Mouse (Mus musculus): ENCODE results near the gene Lrrc26.

Lrrc26 gene

DNA sequence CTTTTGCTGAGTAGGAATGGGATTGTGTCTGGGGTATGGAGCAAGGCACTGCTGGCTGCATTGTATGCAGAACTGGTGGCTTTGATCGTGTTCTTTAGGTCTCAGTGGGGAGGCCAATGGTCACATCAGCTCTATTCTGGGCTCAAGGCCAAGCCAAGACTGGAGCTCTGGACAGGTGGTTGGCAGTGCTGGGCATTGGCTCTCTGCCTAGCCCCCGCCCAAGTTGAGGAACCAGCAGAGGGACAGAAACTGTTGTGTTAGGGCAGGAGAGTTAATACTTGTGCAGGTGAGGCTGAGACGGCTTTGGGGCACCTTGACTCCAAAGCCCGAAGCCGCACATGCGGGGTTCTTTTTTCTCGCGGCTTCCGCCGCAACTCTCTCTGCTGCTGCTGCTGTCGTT, at the start of gene Lrrc26:
Gene Lrrc26, plus strand, starts transcription at position 265 of the 400 bp plus-strand sequence.
- in situ Hi-C loops (cut with MboI; ENCODE audit: low pct_unique_long_range_greater_than_20kb in 1 of 2, low sequenced_read_pairs in 2 of 2, unreplicated experiment in 1 of 2): no loop called here

DNA sequence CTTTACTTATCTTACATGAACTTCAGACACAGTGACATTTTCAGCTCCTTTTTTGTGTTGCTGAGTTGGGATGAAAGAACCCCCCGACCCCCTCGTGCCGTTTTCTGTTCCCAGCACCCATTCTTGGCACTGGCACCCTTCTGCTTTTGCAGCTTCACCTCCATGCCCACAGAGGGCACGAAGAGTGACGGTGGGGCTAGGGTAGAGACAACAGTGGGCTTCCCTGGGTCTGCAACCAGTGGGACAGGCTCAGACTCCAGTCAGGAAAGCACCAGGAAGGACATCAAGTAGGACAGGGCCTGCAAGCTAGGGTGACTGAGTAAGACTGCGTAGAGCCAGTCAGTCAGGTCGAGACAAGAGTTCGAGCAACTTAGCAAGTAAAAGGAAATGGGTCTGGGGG, 49.4 kb upstream of the Lrrc26 start:
- in situ Hi-C loops (cut with MboI; ENCODE audit: low pct_unique_long_range_greater_than_20kb in 1 of 2, low sequenced_read_pairs in 2 of 2, unreplicated experiment in 1 of 2): no loop called here

GRCm38 (mm10) chr2:25240723-25241437, 48.8 kb upstream of the Lrrc26 start:
- in situ Hi-C loops (cut with MboI; ENCODE audit: low pct_unique_long_range_greater_than_20kb in 1 of 2, low sequenced_read_pairs in 2 of 2, unreplicated experiment in 1 of 2): no loop called here

DNA sequence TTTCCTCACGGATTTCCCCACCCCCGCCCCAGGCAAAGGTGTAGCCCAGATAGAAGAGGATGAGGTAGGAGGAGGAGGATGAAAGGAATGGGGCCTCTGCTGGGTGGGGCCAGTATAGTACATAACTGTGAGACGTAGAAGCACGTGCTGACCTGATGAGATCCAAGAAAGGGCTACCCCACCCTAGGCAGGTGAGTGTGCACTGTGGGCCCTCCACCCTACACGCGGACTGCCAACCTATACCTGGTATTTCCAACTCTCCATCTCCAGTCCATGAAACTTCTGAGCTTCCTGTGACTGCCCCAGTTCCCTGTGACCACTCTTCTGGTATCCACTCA, 48.3 kb upstream of the Lrrc26 start:
- in situ Hi-C loops (cut with MboI; ENCODE audit: low pct_unique_long_range_greater_than_20kb in 1 of 2, low sequenced_read_pairs in 2 of 2, unreplicated experiment in 1 of 2): no loop called here

GRCm38 (mm10) chr2:25242101-25242506, 47.6 kb upstream of the Lrrc26 start, which contains the start of the genes Rnf208 and Cysrt1:
Rnf208 (plus strand) TSS chr2:25242255.
Cysrt1 (minus strand) TSS chr2:25242452.
- in situ Hi-C loops (cut with MboI; ENCODE audit: low pct_unique_long_range_greater_than_20kb in 1 of 2, low sequenced_read_pairs in 2 of 2, unreplicated experiment in 1 of 2): no loop called here

- in situ Hi-C loops (cut with MboI; ENCODE audit: low pct_unique_long_range_greater_than_20kb in 1 of 2, low sequenced_read_pairs in 2 of 2, unreplicated experiment in 1 of 2): no loop called here
Observed at GRCm38 (mm10) chr2:25243342-25243741, 46.4 kb upstream of the Lrrc26 start.

DNA sequence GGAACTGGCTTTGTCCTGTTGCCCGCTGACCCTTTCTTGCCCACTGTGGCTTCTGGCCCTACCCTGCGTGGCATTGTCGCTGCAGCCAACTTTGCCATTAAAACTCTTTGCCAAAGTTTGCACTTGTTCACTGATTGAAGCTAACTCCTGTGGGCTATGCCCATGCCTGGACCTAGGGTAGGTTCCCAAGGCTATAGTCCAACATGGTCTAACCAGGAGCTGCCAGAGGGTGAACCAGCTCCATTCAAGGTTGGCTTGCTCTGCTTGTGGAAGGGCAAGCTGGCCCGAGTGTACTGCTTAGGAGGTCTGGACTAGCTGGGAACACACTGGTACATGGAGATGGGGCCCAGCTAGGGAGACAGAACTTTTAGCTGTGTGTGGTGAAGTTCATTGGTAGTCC, 45.6 kb upstream of the Lrrc26 start:
- in situ Hi-C loops (cut with MboI; ENCODE audit: low pct_unique_long_range_greater_than_20kb in 1 of 2, low sequenced_read_pairs in 2 of 2, unreplicated experiment in 1 of 2): no loop called here

DNA sequence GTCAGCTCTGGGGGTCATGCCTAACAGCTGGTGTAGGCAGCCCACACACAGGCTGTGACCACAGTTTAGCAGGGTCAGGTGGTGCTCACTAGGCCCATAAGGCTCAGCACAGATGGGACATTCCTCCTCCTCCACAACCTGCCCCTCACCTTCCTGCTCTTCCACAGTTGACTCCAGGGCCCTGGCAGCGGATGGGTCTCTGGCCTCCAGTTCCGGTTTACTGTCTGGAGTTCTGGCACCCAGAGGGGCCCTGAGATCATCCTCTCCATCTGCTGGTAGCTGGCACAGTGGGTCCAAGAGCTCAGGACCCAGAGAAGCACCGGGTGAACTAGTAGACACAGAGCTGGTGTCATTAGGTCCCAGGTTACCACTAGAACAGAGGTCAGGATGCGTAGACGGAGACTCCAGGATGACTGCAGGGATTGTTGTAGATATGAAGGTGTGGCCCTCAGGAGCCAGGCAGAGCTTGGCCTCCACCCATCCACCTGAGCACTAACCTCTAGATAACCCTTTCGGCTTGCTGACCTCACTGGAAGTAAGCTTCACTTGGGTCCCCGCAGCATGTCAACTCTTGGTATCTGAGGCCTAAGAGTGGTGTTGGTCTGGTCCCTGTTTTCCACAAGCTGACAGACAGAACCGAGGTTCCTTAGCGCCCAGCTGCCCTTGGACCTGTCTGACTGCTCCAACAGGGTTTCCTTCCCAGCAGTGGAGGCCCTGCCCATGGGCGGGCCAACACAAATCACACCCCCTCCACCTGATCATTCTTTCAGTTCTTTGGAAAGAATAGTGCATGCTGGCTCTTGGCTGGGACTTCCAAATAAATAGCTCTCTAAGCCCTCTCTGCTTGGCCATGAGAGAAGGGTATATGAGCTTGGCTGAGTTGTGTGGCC, 43.3 kb upstream of the Lrrc26 start, which contains the start of gene AL732309.1:
Gene AL732309.1, minus strand, starts transcription at position 681 of the 890 bp plus-strand sequence.
- in situ Hi-C loops (cut with MboI; ENCODE audit: low pct_unique_long_range_greater_than_20kb in 1 of 2, low sequenced_read_pairs in 2 of 2, unreplicated experiment in 1 of 2): no loop called here

- in situ Hi-C loops (cut with MboI; ENCODE audit: low pct_unique_long_range_greater_than_20kb in 1 of 2, low sequenced_read_pairs in 2 of 2, unreplicated experiment in 1 of 2): loop anchor here in 1 of 2 experiments (10.0 kb wide), 1 partner anchor 58 kb away; the partner anchor contains the start of gene Tor4a
Observed at GRCm38 (mm10) chr2:25252331-25252730, 37.4 kb upstream of the Lrrc26 start.

- in situ Hi-C loops (cut with MboI; ENCODE audit: low pct_unique_long_range_greater_than_20kb in 1 of 2, low sequenced_read_pairs in 2 of 2, unreplicated experiment in 1 of 2): loop anchor here in 1 of 2 experiments (10.0 kb wide), 1 partner anchor 61 kb away; the partner anchor contains the start of gene Tor4a
Observed at GRCm38 (mm10) chr2:25255284-25255779, 34.4 kb upstream of the Lrrc26 start, which contains the start of gene Tmem203. Tmem203 (plus strand) TSS chr2:25255439.

GRCm38 (mm10) chr2:25256443-25257109, 33.1 kb upstream of the Lrrc26 start:
- in situ Hi-C loops (cut with MboI; ENCODE audit: low pct_unique_long_range_greater_than_20kb in 1 of 2, low sequenced_read_pairs in 2 of 2, unreplicated experiment in 1 of 2): loop anchor here in 1 of 2 experiments (10.0 kb wide), 1 partner anchor 62 kb away; the partner anchor contains the start of gene Tor4a

GRCm38 (mm10) chr2:25257250-25257649, 32.5 kb upstream of the Lrrc26 start:
- in situ Hi-C loops (cut with MboI; ENCODE audit: low pct_unique_long_range_greater_than_20kb in 1 of 2, low sequenced_read_pairs in 2 of 2, unreplicated experiment in 1 of 2): loop anchor here in 1 of 2 experiments (10.0 kb wide), 1 partner anchor 62 kb away; the partner anchor contains the start of gene Tor4a

GRCm38 (mm10) chr2:25258887-25259286, 30.8 kb upstream of the Lrrc26 start:
- in situ Hi-C loops (cut with MboI; ENCODE audit: low pct_unique_long_range_greater_than_20kb in 1 of 2, low sequenced_read_pairs in 2 of 2, unreplicated experiment in 1 of 2): loop anchor here in 1 of 2 experiments (10.0 kb wide), 1 partner anchor 64 kb away; the partner anchor contains the start of gene Tor4a

DNA sequence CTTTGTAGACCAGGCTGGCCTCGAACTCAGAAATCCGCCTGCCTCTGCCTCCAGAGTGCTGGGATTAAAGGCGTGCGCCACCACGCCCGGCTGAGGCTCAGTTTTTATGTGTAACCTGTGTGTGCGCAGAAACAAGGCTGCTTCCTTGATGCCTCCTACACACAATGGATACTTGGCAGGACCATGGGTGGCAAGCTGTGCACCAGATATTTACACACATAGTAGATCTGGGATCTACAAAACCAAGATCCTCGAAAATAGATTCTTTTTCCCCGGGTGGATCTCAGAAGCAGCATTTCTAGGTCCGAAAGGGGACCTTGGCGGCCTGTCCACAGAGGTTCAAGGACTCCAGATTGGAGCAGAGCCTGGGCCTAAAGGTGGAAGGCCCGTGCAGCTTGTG, 27.8 kb upstream of the Lrrc26 start:
- in situ Hi-C loops (cut with MboI; ENCODE audit: low pct_unique_long_range_greater_than_20kb in 1 of 2, low sequenced_read_pairs in 2 of 2, unreplicated experiment in 1 of 2): no loop called here

- in situ Hi-C loops (cut with MboI; ENCODE audit: low pct_unique_long_range_greater_than_20kb in 1 of 2, low sequenced_read_pairs in 2 of 2, unreplicated experiment in 1 of 2): no loop called here
Observed at GRCm38 (mm10) chr2:25262291-25262767, 27.4 kb upstream of the Lrrc26 start, which contains the start of gene Tprn. Tprn (plus strand) TSS chr2:25262618.

GRCm38 (mm10) chr2:25262795-25263622, 26.7 kb upstream of the Lrrc26 start:
- in situ Hi-C loops (cut with MboI; ENCODE audit: low pct_unique_long_range_greater_than_20kb in 1 of 2, low sequenced_read_pairs in 2 of 2, unreplicated experiment in 1 of 2): no loop called here

DNA sequence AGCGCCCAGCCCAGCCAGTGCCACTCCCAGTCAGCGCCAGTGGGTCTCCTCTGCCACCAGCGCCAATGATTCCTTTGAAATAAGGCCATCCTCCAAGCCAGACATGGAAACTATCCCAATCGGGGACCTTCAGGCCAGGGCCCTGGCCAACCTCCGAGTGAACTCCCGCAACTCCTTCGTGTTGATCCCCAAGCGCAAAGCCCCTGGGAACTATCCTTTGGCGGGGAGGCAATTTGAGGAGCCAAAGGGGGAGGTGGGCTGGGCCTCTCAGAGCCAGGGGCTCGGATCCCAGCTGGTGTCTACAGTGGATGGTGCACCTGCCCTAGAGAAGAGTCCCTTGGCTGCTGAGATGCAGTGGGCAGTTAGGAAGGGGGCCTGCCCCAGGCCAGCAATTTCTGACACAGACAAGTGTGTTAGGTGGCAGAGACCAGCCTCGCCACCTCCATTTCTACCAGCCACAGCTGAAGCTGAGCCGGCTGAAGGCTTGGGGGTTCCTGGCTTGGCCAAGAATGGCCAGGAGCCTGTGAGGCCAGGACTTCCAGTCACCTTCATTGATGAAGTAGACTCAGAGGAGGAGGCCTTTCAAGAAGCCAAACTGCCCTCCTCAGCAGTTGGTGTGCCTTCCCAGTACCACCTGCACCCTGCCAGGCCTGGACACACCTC, 26.0 kb upstream of the Lrrc26 start:
- in situ Hi-C loops (cut with MboI; ENCODE audit: low pct_unique_long_range_greater_than_20kb in 1 of 2, low sequenced_read_pairs in 2 of 2, unreplicated experiment in 1 of 2): no loop called here
